Mouse (Mus musculus) lung, postnatal 0 days (tissue): ENCODE measurements around the gene Cd59b.
"Not testable (repeated sequence)": the region's sequence is repeated elsewhere in the genome, so short reads cannot be mapped to it uniquely, and the experiment has no call there.

Experiments used
- CTCF ChIP-seq: IDR thresholded peaks from 2 replicates; pipeline ENCODE4 v1.5.1; 2016; ENCODE audit warnings: antibody characterized with exemption, mild to moderate bottlenecking
- EP300 ChIP-seq: IDR thresholded peaks from 2 replicates; pipeline ENCODE4 v1.6.1; 2016; ENCODE audit warnings: antibody characterized with exemption, mild to moderate bottlenecking, control low read depth

GRCm38 (mm10) chr2:104109021-104109420, 39.4 kb downstream of the Cd59b start:
- not testable (repeated sequence) for TF ChIP-seq CTCF, EP300
